Mouse (Mus musculus): Measurements from ENCODE around the gene Lrrc46. TPM values are rescaled to one million over a fixed set of nuclear protein-coding genes. Genes with fewer than 3 reads are reported as not detected.

The Lrrc46 gene
- polyA plus RNA-seq, 2 experiments, result 0.63 to 0.91 TPM

- H3K4me2 ChIP-seq (replicated peaks; ENCODE audit: low read depth, low read length, severe bottlenecking), result no peak overlapping the region
- H3K4me1 ChIP-seq (ENCODE audit: control insufficient read depth, insufficient read depth, low read length), result peaks cover 6% of the 10 kb centered on the region
- ATAC-seq (ENCODE audit: low FRiP score, low read depth), result no peak
- H3K27ac ChIP-seq (replicated peaks; ENCODE audit: low read depth, low read length), result no peak overlapping the region
- peaks cover 11% of the 10 kb centered on the region; the same call in 1 of the 2 replicates for H3K36me3 ChIP-seq (ENCODE audit: control insufficient read depth, insufficient read depth, low read length)
- WGBS, result 86% methylated on average over 4 of the region's 4 CpGs
- DNase-seq (ENCODE audit: low spot score), result no peak
- no peaks in the 10 kb centered on the region for H3K27me3 ChIP-seq (ENCODE audit: control insufficient read depth, insufficient read depth, low read length)
- H3K4me3 ChIP-seq (replicated peaks; ENCODE audit: low read length), result no peak overlapping the region
- H3K9ac ChIP-seq (ENCODE audit: low read depth, low read length, severe bottlenecking), result no peak overlapping the region
- H3K9me3 ChIP-seq (ENCODE audit: control insufficient read depth, low read length), result no peaks in the 10 kb centered on the region
- no peak for TF ChIP-seq POLR2A (IDR thresholded peaks at IDR 0.05; ENCODE audit: borderline replicate concordance, extremely low read depth, insufficient read depth, insufficient read length)
Observed at GRCm38 (mm10) chr11:97033781-97034180, 7.4 kb downstream of the Lrrc46 start.

DNA sequence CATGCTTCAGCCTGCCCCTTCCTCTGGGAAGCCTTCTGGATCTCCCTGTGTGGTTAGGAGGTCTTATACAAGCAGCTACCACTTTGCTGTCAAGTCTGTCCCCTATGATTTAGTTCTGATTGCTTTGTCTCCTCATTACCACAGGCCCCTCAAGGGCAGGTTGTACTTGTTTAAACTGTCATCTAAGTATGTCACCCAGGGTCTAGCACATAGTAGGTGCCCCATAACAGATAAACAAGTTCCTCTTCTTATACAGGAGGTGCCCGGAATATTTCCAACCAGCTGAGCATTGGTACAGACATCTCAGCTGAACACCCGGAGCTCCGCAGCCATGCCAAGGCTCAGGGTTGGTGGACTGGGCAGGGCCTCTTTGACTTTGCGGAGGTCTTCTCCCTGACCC, 8.7 kb downstream of the Lrrc46 start:
- no peak for DNase-seq (ENCODE audit: low spot score)
- no peaks in the 10 kb centered on the region for H3K9me3 ChIP-seq (ENCODE audit: control insufficient read depth, low read length)
- H3K36me3 ChIP-seq (ENCODE audit: control insufficient read depth, insufficient read depth, low read length), result peaks cover 11% of the 10 kb centered on the region; the same call in 1 of the 2 replicates
- ATAC-seq (ENCODE audit: low FRiP score, low read depth), result no peak
- H3K4me2 ChIP-seq (replicated peaks; ENCODE audit: low read depth, low read length, severe bottlenecking), result no peak overlapping the region
- WGBS, result 97% methylated on average over 4 of the region's 4 CpGs
- H3K27me3 ChIP-seq (ENCODE audit: control insufficient read depth, insufficient read depth, low read length), result no peaks in the 10 kb centered on the region
- no peak overlapping the region for H3K27ac ChIP-seq (replicated peaks; ENCODE audit: low read depth, low read length)
- H3K4me3 ChIP-seq (replicated peaks; ENCODE audit: low read length), result no peak overlapping the region
- no peak for TF ChIP-seq POLR2A (IDR thresholded peaks at IDR 0.05; ENCODE audit: borderline replicate concordance, extremely low read depth, insufficient read depth, insufficient read length)
- peaks cover 6% of the 10 kb centered on the region for H3K4me1 ChIP-seq (ENCODE audit: control insufficient read depth, insufficient read depth, low read length)
- H3K9ac ChIP-seq (ENCODE audit: low read depth, low read length, severe bottlenecking), result no peak overlapping the region

DNA sequence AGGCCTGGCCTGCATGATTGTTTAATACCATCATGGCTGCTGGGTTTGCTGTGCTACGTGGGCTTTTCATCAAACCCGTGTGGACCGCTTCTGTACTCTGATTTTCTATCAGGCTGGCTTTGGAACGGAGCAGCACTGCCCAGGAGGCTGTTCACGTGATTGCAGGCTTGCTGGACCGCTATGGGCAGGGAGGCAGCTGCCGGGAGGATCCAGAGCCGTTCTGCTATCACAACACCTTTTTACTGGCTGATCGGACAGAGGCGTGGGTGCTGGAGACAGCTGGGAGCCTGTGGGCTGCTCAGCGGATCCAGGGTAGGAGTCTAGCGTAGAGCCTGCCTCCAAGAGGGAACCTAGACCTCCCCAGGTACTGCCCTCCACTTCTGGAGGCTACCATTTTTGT, 9.2 kb downstream of the Lrrc46 start:
- H3K4me1 ChIP-seq (ENCODE audit: control insufficient read depth, insufficient read depth, low read length), result peaks cover 6% of the 10 kb centered on the region
- ATAC-seq (ENCODE audit: low FRiP score, low read depth), result no peak
- peaks cover 11% of the 10 kb centered on the region; the same call in 1 of the 2 replicates for H3K36me3 ChIP-seq (ENCODE audit: control insufficient read depth, insufficient read depth, low read length)
- no peaks in the 10 kb centered on the region for H3K9me3 ChIP-seq (ENCODE audit: control insufficient read depth, low read length)
- 79% methylated on average over 12 of the region's 12 CpGs for WGBS
- no peak for TF ChIP-seq POLR2A (IDR thresholded peaks at IDR 0.05; ENCODE audit: borderline replicate concordance, extremely low read depth, insufficient read depth, insufficient read length)
- H3K4me2 ChIP-seq (replicated peaks; ENCODE audit: low read depth, low read length, severe bottlenecking), result no peak overlapping the region
- no peaks in the 10 kb centered on the region for H3K27me3 ChIP-seq (ENCODE audit: control insufficient read depth, insufficient read depth, low read length)
- no peak overlapping the region for H3K4me3 ChIP-seq (replicated peaks; ENCODE audit: low read length)
- DNase-seq (ENCODE audit: low spot score), result no peak
- no peak overlapping the region for H3K9ac ChIP-seq (ENCODE audit: low read depth, low read length, severe bottlenecking)
- no peak overlapping the region for H3K27ac ChIP-seq (replicated peaks; ENCODE audit: low read depth, low read length)

GRCm38 (mm10) chr11:97030426-97030825, 10.8 kb downstream of the Lrrc46 start:
- Histone ChIP-seq H3K27me3 (ENCODE audit: control insufficient read depth, insufficient read depth, low read length) (no peaks in the 10 kb centered on the region), H3K36me3 (ENCODE audit: control insufficient read depth, insufficient read depth, low read length) (peaks cover 11% of the 10 kb centered on the region; the same call in 1 of the 2 replicates), H3K4me1 (ENCODE audit: control insufficient read depth, insufficient read depth, low read length) (peaks cover 11% of the 10 kb centered on the region), H3K4me3 (replicated peaks; ENCODE audit: low read length) (peak overlapping the region; percentile 62), H3K9me3 (ENCODE audit: control insufficient read depth, low read length) (no peaks in the 10 kb centered on the region), H3K9ac (ENCODE audit: low read depth, low read length, severe bottlenecking) (peak overlapping the region; percentile 69), H3K4me2 (replicated peaks; ENCODE audit: low read depth, low read length, severe bottlenecking) (peak overlapping the region; percentile 89), H3K27ac (replicated peaks; ENCODE audit: low read depth, low read length) (0 out of 2 replicates have a peak overlapping the region, but pooled peaks have one; percentile 74)
- TF ChIP-seq POLR2A (IDR thresholded peaks at IDR 0.05; ENCODE audit: borderline replicate concordance, extremely low read depth, insufficient read depth, insufficient read length), result no peak
- ATAC-seq (ENCODE audit: low FRiP score, low read depth) (no peak), DNase-seq (ENCODE audit: low spot score) (no peak)
- WGBS, result 20% methylated on average over 15 of the region's 15 CpGs

DNA sequence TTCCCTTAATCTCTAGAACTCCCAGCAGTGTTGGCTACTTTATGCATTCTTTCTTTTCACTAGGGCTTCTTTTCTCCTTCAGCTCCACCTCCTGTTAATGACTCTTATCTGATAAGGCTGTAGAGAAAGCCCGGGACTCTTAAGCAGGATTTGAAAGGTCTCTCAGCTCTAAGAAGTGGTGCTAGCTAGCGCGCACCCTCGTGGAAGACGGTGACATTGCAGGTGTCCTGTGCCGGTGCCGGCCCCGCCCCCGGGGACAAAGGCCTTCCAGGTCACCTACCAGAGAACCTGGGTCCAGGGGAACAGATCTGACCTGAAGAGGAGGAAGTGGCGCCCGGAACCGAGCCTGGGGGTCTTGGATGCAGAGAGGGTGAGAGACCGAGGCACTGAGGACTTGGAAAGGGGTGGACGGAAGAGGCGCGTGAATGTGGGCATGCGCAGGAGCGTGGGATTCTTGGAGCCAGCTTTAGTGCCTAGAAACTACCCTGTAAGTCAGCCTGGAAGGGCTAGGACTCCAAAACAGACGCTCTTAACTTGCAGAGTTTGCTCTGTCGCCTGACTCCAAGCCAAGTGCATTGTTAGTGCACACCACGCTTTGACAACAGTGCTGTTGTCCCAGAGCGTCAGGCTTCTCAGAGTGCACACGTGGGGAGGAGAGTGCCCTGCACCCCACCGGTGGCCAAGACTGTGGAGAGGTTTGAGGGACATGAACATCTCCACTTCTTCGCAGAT, 11.4 kb downstream of the Lrrc46 start, which contains the start of gene Scrn2:
Scrn2 (plus strand) TSS at position 253 of the 732 bp plus-strand sequence.
- DNase-seq (ENCODE audit: low spot score), result peak; percentile 90
- ATAC-seq (ENCODE audit: low FRiP score, low read depth), result peak; percentile 83

More for the DNA sequence above, 11.4 kb downstream of the Lrrc46 start, which contains the start of gene Scrn2:
- peak within 1 kb of the TSS; percentile 74 for H3K27ac ChIP-seq (replicated peaks; ENCODE audit: low read depth, low read length)
- WGBS, result 3% methylated on average over 25 of the region's 25 CpGs
- H3K4me3 ChIP-seq (replicated peaks; ENCODE audit: low read length), result peak within 1 kb of the TSS; percentile 62
- no peak for TF ChIP-seq POLR2A (IDR thresholded peaks at IDR 0.05; ENCODE audit: borderline replicate concordance, extremely low read depth, insufficient read depth, insufficient read length)
- peaks cover 11% of the 10 kb centered on the region for H3K4me1 ChIP-seq (ENCODE audit: control insufficient read depth, insufficient read depth, low read length)
- H3K9ac ChIP-seq (ENCODE audit: low read depth, low read length, severe bottlenecking), result peak within 1 kb of the TSS; percentile 69
- no peaks in the 10 kb centered on the region for H3K9me3 ChIP-seq (ENCODE audit: control insufficient read depth, low read length)
- H3K27me3 ChIP-seq (ENCODE audit: control insufficient read depth, insufficient read depth, low read length), result no peaks in the 10 kb centered on the region
- H3K36me3 ChIP-seq (ENCODE audit: control insufficient read depth, insufficient read depth, low read length), result peaks cover 9% of the 10 kb centered on the region; the same call in 1 of the 2 replicates
- H3K4me2 ChIP-seq (replicated peaks; ENCODE audit: low read depth, low read length, severe bottlenecking), result peak within 1 kb of the TSS; percentile 89
